Mouse (Mus musculus) CD4-positive, CD25-positive, alpha-beta regulatory T cell, adult 4 months (primary cell): ENCODE measurements around the gene Bcl2l14. TPM values are rescaled to one million over a fixed set of nuclear protein-coding genes. Genes with fewer than 3 reads are reported as not detected.

ENCODE experiments used
- ATAC-seq: one replicate; pipeline ENCODE4 v1.8.0; 2017
- polyA plus RNA-seq, 2 experiments: library from polyadenylated mRNA; unstranded; fragments of 100-300 nt; shearing (Covaris generic); gene quantifications; one replicate each; pipeline ENCODE4 v1.2.1; 2017

The Bcl2l14 gene
- polyA plus RNA-seq, 2 experiments from 2014 or later: 2.8 to 3.0 TPM

DNA sequence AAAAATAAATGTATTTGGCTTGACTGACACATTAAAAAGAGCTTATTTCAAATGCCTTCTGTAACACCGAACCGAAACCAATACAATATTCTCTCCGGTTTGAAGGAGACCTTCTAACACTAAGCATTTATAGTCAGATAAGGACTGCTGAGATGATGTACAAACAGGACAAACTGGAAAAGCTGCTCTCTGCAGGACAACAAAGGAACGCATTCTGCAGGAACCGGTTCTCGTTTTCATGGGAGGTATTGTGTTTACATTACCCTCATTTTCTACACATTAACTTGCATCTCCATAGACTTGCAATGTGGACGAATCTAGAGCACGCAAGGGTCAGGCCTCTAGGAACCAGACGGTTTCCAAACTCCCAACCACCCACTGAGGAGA is 7.6 kb downstream of the Bcl2l14 start:
- no peak for ATAC-seq

DNA sequence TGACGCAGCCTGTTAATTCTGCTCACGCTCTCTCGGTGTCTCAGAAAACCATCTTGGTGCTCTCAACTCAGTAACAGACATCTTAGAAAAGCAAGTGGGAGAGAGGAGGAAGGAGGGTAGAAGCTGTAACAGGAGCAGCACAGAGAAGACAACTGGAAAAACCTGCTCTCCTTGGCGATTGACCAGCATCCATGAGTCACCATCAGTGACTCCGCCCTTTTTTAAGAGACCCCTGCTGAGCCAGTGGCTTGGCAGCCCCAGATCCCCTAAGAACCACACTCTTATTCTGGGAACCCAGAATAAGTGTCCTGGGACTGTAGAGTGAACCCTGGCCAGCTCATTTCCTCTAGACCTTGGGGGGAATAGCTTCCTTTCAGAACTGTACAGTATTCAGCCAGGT is 11.1 kb downstream of the Bcl2l14 start:
- ATAC-seq: no peak

DNA sequence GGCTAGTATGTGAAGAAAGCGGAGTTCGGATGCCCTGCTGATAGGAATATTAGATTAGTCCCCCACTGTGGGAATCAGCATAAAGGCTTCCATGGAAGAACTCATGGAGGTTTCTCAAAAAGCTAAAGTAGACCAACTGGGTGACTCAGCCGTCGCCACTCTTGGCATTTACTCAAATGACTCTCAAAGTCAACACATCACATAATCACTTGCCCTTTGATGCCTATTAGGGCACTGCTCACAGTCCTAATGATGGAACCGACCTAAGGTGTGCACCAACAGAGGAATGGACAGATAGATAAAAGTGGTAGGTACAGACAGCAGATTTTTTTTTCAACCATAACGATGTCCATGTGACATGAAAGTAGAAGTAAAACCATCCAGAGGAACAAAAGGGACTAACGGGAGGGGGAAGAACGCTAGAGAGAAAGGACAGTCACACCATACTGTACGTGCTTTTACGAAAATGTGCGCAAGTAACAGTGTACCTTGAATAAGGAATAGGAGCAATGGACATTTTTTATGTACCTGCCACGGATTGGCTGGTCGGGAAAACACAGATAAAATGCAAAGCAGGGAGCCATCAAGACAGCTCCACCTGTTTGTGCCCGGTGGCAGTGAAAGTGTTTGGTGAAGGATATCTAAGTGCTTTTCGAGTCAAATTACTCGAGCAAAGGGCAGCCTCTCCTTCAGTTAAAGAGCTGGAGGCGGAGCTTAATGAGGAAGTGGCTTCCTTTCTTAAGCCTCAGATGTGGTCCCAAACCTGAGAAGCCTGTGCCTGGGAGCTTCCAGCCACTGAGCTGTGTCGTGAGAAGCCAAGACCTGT is 17.8 kb downstream of the Bcl2l14 start:
- ATAC-seq: peak; percentile 98

DNA sequence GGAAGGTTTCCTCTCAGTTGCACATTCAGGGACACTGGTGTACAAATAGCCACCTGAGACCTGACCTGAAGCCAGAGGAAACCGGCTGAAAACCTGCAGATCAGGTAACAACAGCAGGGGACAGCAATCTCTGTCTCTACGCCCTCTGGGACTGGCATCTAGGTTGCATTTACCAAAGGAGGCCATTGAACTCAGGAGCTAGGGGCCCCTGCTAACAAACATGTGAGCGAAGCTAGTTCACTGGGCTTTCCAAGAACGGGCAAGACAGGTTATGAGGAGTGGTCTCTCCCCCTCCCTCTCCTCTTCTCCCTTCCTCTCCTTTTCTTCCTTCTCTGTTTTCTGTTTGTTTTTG is 18.4 kb downstream of the Bcl2l14 start:
- no peak for ATAC-seq

DNA sequence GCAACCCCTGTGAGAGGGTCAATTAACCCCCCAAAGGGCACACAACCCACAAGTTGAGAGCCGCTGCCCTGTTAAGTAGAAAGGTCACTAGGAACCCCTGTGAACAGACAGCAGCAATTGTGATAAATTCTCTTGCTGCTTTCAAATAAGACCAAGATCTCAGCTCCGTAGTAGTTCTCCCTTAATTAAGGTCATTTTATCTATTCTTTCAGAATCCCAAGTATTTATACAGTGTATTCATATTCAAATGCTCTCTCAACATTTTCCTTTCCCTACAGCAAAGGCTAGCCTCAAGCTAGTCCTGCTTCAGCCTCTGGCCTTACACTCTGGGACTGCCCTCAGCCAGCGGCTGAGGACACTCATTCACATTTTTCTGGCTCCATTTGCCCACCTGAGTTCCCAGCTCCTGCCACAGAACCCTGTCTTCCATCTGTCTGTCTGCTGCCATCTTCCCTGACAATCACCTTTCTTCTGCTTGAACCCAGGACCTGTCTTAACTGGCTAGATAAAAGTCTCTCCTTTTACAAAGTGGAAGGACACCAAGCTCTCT is 20.5 kb downstream of the Bcl2l14 start:
- ATAC-seq: no peak

DNA sequence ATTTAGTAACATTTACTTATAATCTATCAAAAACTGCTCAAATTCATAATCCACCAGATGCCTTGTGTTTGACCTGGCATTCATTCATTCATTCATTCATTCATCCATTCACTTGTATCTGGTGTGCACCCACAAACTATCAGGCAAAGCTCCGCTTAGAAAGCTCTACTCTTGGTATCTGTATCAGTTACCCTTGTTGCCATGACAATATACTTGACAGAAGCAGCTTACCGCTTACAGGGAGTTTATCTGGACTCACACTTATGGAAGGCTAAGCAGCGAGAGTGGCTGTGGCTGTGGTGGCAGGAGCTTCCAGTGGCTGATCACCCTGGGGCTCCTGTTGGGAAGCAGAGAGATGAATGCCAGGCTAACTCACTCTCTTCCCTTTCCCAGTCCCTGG is 21.8 kb downstream of the Bcl2l14 start:
- no peak for ATAC-seq

DNA sequence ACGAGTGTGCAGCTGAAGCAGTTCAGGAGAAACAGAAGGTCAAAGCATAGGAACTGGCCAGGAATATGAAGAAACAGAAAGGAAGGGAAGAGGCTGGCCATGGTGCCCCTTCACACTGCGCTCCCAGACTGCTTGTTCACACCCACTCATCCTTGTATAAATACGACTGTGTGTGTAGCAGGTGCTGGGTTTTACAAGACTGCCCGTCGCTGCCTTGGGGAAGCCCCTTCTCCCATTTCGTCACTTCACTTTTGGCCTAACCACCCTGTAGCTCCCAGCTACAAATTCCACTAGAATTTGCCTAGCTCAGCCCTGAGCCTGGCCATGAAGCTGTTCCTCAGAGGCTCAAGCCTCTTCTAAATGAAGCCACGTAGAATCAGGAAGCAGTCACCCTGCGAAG is 24.3 kb downstream of the Bcl2l14 start:
- ATAC-seq: no peak

DNA sequence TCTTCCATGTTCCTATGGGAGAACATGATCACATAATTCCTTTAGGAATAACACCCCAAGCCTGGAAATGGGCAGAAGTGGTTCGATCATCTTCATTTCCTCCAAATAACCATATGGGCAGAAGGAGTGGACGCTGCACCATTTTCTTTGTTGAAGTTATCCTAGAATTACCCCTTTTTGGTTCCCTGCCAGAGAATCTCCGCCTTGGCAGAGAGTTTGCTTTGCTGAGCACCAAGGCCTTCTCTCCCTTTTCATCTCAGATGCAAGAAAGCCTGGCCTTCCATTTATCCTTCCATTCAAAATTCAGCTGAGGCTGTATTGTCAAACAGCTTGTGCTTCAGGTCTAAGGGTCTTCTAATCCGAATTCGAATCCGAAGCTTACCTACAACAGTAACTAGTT is 25.8 kb downstream of the Bcl2l14 start:
- no peak for ATAC-seq

DNA sequence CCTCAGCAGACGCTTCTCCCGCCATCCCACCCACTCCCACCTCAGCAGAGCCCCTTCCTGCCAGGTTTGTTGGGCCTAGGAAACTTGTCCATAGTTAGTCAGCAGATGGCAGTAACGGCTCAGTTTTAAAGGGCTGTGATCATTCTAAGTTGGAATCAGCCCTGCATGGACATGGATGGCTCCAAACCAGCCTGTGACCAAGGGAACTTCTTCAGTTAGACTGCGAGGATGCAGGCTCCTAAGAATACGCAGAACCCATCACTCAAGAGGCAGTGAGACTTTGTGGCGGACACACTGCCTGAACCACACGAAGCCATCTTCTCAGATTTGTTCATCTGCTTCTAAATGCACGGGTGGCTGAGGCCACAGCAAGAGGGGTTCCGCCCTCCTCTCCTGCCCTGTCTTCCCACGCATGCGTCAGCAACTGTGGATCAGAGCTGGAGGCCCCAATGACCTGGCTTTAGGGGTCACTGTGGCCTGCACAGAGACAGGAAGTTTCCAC is 29.1 kb downstream of the Bcl2l14 start:
- peak; percentile 63 for ATAC-seq

DNA sequence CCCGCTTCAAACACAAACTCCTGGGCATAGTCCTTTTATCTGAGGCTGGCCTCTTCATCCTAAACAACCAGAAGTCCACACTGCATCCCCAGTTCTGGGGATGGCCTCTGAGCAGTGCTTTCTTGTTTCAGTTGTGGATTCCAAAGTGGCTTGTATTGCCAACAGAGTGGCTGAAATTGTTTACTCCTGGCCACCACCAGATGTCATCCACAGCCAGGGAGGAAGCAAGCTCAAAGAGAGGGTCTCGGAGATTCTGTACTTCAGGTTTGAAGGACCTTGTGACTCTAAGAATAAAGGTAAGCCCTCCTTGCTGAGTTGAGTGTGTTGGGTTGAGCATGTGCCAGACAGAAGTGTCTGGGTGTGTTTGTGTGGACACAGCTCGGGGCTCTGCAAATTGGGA is 31.0 kb downstream of the Bcl2l14 start:
- no peak for ATAC-seq

DNA sequence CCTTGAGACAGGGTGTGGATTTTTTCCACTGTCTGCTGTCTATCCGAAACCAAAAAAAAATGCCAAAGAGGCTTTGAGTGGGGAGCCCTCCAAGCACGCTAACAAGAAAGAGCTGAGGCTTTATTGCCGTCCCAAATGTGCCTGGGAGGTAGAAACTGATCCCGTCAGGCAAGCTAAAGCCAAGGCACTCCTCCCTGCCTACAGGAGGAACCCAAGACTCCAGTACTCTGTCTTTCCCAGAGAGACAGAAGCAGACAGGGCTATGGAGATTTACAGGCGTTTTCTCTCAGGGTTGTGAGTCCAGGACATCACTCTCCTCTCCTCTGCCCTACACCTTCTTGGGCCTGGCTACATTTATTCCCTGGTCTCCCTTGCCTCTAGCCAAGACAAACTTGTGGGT is 32.3 kb downstream of the Bcl2l14 start:
- ATAC-seq: no peak

DNA sequence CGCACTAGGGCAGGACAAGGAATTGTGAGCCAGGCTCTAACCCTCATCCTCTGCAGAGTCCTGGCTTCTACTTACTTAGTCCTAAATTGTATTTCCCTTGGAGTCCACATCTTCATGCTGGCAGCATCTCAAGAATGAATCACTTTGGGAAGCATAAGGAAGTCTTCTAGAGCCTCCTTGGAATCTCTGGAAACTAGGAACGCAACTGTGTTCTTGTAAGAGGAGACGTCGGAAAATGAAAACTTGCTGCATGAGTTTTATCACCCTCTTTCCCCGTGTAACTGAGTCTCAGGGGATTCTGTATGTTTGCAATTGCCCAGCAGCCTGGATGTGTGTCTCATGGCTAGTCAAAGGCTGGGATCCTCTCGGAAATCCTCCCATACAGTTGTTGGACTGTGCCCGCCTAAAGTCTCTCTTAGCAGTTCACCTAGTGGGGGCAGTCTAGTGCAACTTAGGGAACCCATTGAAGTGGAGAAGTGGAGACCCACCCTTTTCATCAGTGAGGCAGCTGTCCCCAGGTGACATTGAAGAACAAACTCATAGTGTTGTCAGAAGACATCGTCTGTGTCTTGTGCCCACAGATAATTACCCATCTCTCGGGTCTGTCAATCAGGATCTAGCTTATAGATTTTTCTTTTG is 34.2 kb downstream of the Bcl2l14 start:
- no peak for ATAC-seq

DNA sequence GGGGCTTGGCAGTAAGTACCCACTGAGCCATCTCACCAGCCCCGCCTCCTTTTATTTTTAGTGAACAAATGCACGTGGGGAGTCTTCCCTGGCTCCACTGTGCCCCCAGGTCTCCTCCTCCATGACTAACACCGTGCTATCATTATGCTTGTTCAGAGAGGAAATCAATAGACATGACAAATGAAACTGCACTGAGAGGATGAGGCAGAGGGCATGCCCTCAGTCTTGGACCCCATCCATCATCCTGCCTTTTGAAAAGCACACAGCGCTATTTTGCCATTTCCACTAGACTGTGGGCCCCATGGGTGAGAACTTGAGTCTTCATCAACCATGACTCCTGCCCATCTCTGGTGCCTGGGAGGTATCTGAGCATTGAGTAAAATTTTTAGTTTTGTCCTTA is 35.5 kb downstream of the Bcl2l14 start:
- no peak for ATAC-seq

DNA sequence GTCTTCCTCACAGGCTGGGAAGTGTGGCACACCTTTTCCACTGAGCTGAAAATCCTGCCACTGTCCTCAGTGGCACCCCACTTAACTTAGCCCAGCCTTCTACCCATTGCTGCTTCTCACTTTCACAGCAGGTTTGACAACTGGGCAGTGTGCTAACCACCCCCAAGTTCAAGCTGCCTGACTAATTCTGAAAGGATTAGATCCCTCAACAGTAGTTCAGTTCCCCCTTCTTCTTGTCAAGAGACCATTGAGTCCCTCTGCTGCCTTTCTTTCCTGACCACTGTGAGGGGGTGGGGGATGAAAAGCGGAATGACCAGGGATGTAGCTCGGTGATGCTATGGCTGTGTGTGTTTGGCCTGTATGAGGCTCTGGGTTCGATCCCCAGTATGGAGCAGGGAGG is 37.2 kb downstream of the Bcl2l14 start:
- ATAC-seq: no peak

DNA sequence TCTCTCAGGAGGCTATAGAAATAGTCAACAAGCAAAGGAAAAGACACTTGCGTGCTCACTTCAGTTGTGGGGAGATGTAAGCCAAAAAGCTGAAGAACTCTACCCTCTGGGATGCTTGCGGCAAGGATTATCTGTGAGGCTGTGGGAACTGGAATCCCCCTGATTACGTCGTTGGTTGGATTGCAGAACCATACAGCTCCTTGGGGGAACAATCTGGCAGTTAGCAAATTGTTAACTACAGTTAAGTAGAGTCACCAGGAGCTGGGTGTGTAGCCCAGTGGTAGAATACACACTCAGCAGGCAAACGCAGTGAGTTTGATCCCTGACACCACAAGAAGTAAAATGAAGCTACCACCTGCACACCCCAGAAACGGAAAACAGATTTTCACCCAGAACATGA is 37.9 kb downstream of the Bcl2l14 start:
- no peak for ATAC-seq

DNA sequence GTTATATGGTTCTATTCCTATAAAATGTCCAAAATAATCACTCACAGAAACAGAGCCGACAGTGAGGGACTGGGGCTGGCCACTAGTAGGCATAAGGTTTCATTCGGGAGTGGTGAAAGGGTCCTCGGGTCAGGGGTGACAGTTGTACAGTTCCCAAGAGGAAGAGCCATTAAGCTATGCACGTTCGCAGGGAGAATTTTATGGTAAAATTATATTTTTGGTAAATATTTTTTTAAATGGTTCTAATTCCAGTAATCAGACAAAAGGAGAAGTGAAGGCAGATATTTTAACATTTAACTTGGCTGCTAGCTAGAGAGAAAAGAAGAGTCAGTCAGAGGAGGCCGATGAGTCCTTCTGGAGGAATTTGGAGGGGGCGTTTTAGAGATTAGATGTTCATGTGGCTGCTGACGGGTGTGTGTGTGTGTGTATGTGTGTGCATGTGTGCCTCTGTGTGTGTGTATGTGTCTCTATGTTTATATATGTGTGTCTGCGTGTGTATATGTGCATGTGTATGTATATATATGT is 38.8 kb downstream of the Bcl2l14 start:
- ATAC-seq: no peak

DNA sequence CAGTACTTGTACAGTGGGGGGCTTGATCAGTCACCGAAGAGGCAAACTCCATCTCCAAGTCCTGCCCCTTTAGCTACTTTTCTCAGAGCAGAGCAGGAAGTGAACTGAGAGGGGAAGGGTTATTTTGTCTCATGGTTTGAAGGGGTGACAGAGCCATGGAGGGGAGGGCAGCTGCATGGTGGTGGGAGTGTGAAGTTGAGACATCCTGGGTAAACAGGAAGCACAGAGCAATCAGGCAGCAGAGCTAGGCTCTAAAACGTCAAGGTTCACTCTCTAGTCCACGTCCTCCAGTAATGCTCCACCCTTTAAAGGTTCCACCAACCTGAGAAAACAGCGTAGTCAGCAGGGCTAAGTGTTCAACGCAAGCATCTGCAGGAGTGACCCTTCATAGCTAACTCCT is 40.8 kb downstream of the Bcl2l14 start:
- ATAC-seq: peak; percentile 61

DNA sequence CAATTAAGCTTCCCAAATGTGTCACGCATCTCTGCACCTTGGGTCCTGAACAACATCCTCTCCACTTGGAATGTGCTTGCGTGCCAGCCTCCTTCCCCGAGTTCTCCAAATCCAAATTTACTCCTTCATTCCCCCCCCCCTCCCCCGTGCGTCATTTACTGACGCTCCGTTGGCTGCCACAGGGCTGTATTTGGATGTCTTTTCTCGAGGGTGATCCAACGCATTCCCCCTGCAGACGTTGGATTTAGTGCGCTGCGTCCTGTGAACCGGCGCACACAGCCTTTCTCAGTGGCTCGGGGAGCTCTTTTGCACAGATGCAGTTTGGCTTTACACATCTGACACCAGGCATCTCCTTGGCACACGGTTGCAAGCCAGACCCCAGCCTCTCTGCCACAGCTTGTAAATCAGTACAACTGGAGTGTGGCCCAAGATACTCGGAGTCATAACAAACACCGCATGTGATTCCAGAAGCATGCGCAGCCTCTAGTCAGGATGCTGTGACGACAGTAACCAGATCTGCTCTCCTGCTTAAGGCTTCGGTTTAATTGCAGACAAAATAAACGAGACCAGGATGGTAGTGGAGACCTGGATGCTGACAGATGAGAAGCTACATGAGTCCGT is 43.4 kb downstream of the Bcl2l14 start:
- no peak for ATAC-seq

DNA sequence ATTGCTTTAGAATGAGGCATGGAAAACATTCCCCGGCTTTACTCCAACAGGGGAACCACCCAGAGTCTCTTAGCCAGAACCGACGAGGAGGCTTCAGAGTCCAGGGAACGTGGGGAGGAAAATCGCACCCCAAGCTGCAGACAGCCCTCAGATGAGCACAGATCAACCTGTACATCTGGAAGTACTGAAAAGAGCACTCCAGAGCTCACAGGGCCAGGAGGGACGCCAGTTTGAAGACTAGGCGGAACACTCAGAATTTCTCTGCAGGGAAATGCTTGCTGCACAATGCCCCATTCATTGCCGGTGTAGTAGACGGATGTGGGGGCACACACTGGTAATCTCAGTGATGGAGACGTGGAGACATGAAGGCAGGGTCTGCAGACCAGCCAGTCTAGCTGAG is 43.9 kb downstream of the Bcl2l14 start:
- ATAC-seq: no peak

DNA sequence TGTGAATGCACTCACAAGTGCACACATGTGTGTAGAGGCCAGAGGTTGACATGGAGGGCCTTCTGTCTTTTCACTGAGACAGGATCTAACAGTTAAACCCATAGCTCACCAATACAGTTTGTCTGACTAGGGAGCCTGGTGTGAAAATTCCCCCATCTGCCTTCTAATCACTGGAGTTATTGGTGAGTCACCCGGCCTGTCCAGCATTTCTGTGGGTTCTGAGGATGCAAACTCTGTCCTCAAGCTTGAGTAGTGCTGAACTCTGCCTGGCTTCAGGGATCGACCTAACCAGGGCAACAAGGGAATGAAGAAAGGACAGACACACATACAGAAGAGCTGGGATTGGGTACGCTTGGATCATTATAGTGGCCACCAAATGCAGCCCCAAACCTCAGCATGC is 45.6 kb downstream of the Bcl2l14 start:
- no peak for ATAC-seq

DNA sequence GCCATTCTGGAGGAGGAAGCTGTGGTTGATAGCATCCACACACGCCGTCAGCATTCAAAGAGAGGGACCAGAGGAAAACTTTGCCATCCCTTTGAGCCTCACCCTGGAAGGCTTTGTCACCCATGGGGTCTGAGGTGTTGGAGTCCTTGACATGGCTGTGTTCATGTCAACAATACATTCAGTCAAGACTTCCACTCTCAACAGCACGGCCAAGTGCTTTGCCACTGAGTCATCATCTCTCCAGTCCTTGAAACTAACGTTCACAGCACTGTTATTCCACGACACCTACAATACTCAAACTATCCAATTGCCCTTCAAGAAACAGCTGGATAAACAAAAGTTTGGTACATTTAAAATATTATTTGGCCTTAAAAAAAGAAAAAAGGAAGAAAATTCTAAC is 46.1 kb downstream of the Bcl2l14 start:
- no peak for ATAC-seq

DNA sequence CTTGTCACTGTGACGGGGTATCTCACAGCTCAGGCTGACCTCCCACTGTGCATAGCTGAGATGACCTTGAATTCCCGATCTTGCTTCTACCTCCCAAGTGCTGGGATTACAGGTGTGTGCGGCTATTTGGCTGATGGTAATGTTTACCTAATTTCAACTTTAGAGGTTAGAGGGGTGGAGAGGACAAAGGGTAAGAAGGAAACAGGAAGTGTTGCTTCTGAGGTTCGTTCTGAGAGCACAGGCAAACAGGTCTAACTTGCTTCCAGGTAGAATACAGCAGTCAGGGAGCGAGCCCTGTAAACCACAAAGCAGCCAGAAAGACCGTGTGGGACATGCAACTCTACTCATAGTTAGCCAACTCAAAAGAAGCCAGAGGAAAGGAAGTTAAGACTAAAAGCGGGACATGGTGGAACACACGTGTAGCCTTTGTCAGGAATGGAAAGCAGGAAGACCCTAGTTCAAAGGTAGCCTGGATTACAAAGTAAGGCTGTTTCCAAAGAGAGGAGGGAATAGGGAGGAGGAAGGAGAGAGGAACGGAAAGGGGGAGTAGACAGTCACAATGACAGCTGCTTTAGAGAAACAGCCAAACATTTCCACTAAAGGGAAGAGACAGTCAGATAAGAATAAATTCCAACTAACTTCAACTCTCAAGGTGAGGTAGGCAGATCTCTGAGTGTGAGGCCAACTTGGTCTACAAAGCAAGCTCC is 47.2 kb downstream of the Bcl2l14 start:
- no peak for ATAC-seq

DNA sequence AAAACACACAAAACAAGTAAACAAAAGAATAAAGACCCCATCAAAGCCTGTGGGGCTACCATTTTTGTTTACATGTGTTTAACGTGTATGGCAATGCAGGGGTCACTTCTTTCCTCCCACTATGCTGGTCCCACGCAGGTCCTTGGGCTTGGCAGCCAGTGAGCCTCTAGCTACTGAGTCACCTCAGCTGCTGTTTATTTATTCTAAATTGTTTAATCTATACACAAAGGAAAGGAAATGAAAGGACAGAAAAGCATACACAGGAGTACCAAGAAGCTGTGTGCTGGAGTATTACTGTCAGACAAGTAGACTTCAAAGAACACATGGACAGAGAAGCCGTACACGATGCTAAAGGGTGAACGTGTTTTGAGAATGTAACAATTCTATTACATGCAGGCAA is 47.8 kb downstream of the Bcl2l14 start:
- ATAC-seq: no peak
